Mouse (Mus musculus) liver, embryonic 14.5 days (tissue): ENCODE measurements around the gene Pkmyt1.

Source experiments
- CTCF ChIP-seq: IDR thresholded peaks from 2 replicates; pipeline ENCODE4 v1.5.1; 2016; ENCODE audit warnings: antibody characterized with exemption, low read depth, control low read depth
- EP300 ChIP-seq: IDR thresholded peaks from 2 replicates; pipeline ENCODE4 v1.6.1; 2016; ENCODE audit warnings: antibody characterized with exemption, low read depth

- TF ChIP-seq CTCF (no peak; the same call in 1 of the 2 replicates), EP300 (no peak)
Measured at GRCm38 (mm10) chr17:23785561-23786471, 59.7 kb downstream of the Pkmyt1 start, which contains the start of gene Flywch2.
